Mouse (Mus musculus) splenic B cell, adult 2 months (primary cell): ENCODE data around the gene Qsox2.

Experiments used
- DNase-seq: peaks from one replicate; pipeline ENCODE4 v3.0.0-alpha.2; 2011; ENCODE audit warnings: low read depth, low spot score
- H3K27me3 ChIP-seq: 2 replicates; pipeline ENCODE4 v1.6.1; 2012; ENCODE audit warnings: mild to moderate bottlenecking, low read length, moderate library complexity, mixed read lengths; ENCODE audit not compliant: control insufficient read depth, poor library complexity, insufficient read depth, severe bottlenecking
- H3K36me3 ChIP-seq: 2 replicates; pipeline ENCODE4 v1.6.1; 2012; ENCODE audit warnings: mild to moderate bottlenecking, low read length, moderate library complexity, mixed read lengths; ENCODE audit not compliant: control insufficient read depth, poor library complexity, insufficient read depth, severe bottlenecking

Gene Qsox2

GRCm38 (mm10) chr2:26240330-26240729 lies 3.0 kb upstream of the Qsox2 start:
- H3K36me3 ChIP-seq = no peaks in the 10 kb centered on the region
- H3K27me3 ChIP-seq = no peaks in the 10 kb centered on the region
- no peak for DNase-seq

GRCm38 (mm10) chr2:26236681-26237289 lies 540 bp downstream of the Qsox2 start:
- no peak for DNase-seq
- H3K27me3 ChIP-seq = no peaks in the 10 kb centered on the region
- H3K36me3 ChIP-seq = no peaks in the 10 kb centered on the region

GRCm38 (mm10) chr2:26234771-26235170 lies 2.6 kb downstream of the Qsox2 start:
- DNase-seq = no peak
- Histone ChIP-seq H3K27me3 (no peaks in the 10 kb centered on the region), H3K36me3 (no peaks in the 10 kb centered on the region)

- H3K36me3 ChIP-seq = no peaks in the 10 kb centered on the region
- no peak for DNase-seq
- H3K27me3 ChIP-seq = no peaks in the 10 kb centered on the region
Measured at GRCm38 (mm10) chr2:26234253-26234652, 3.1 kb downstream of the Qsox2 start.

GRCm38 (mm10) chr2:26231366-26231765 lies 6.0 kb downstream of the Qsox2 start:
- Histone ChIP-seq H3K36me3 (no peaks in the 10 kb centered on the region), H3K27me3 (no peaks in the 10 kb centered on the region)
- DNase-seq = no peak

GRCm38 (mm10) chr2:26230253-26230652 lies 7.1 kb downstream of the Qsox2 start:
- Histone ChIP-seq H3K27me3 (no peaks in the 10 kb centered on the region), H3K36me3 (no peaks in the 10 kb centered on the region)
- no peak for DNase-seq

- Histone ChIP-seq H3K27me3 (no peaks in the 10 kb centered on the region), H3K36me3 (no peaks in the 10 kb centered on the region)
- DNase-seq = peak; percentile 63
Measured at GRCm38 (mm10) chr2:26227788-26228187, 9.5 kb downstream of the Qsox2 start.

GRCm38 (mm10) chr2:26225242-26225641 lies 12.1 kb downstream of the Qsox2 start:
- H3K36me3 ChIP-seq = no peaks in the 10 kb centered on the region
- no peaks in the 10 kb centered on the region for H3K27me3 ChIP-seq
- DNase-seq = no peak

- no peaks in the 10 kb centered on the region for H3K36me3 ChIP-seq
- no peaks in the 10 kb centered on the region for H3K27me3 ChIP-seq
- DNase-seq = no peak
Measured at GRCm38 (mm10) chr2:26223961-26224360, 13.4 kb downstream of the Qsox2 start.

- DNase-seq = no peak
Measured at GRCm38 (mm10) chr2:26214526-26214925, 22.8 kb downstream of the Qsox2 start.

GRCm38 (mm10) chr2:26209566-26209965 lies 27.8 kb downstream of the Qsox2 start:
- H3K36me3 ChIP-seq = peaks cover 9% of the 10 kb centered on the region
- 0 out of 2 replicates have a peak, but pooled peaks cover 2% of the 10 kb centered on the region for H3K27me3 ChIP-seq
- no peak for DNase-seq

More at GRCm38 (mm10) chr2:26214526-26214925, 22.8 kb downstream of the Qsox2 start:
- Histone ChIP-seq H3K36me3 (peaks cover 9% of the 10 kb centered on the region), H3K27me3 (no peaks in the 10 kb centered on the region)

- peak; percentile 39 for DNase-seq
- Histone ChIP-seq H3K27me3 (0 out of 2 replicates have a peak, but pooled peaks cover 2% of the 10 kb centered on the region), H3K36me3 (peaks cover 6% of the 10 kb centered on the region)
Measured at GRCm38 (mm10) chr2:26208126-26208789, 29.1 kb downstream of the Qsox2 start, which contains the start of gene Lhx3. Gene Lhx3, minus strand, starts transcription at chr2:26208289.

- Histone ChIP-seq H3K36me3 (peaks cover 6% of the 10 kb centered on the region), H3K27me3 (0 out of 2 replicates have a peak, but pooled peaks cover 2% of the 10 kb centered on the region)
- no peak for DNase-seq
Measured at GRCm38 (mm10) chr2:26207559-26207958, 29.8 kb downstream of the Qsox2 start.

- no peak for DNase-seq
- Histone ChIP-seq H3K27me3 (0 out of 2 replicates have a peak, but pooled peaks cover 2% of the 10 kb centered on the region), H3K36me3 (peaks cover 5% of the 10 kb centered on the region)
Measured at GRCm38 (mm10) chr2:26205761-26206160, 31.6 kb downstream of the Qsox2 start.

- Histone ChIP-seq H3K36me3 (no peaks in the 10 kb centered on the region), H3K27me3 (0 out of 2 replicates have a peak, but pooled peaks cover 2% of the 10 kb centered on the region)
- DNase-seq = peak; percentile 10
Measured at GRCm38 (mm10) chr2:26205126-26205525, 32.2 kb downstream of the Qsox2 start.
